Mouse (Mus musculus): ENCODE measurements around the gene Malsu1. TPM values are rescaled to one million over a fixed set of nuclear protein-coding genes. Genes with fewer than 3 reads are reported as not detected.

Malsu1 gene
- 19.6 and 20.6 TPM in 2 replicates for polyA plus RNA-seq (2012; rRNA removed)

GRCm38 (mm10) chr6:49073304-49074116, at the start of gene Malsu1:
Gene Malsu1 (plus strand): TSS chr6:49073795.

GRCm38 (mm10) chr6:49036275-49037267, 37.0 kb upstream of the Malsu1 start, which contains the start of gene Gpnmb:
Gene Gpnmb (plus strand): TSS chr6:49036546.

Other genes with a start within 250 kb of the Malsu1 start
- 141 and 142 TPM in 2 replicates for gene Tmem176a, start 232.9 kb upstream of the Malsu1 start, polyA plus RNA-seq (2012; rRNA removed)
- gene Tmem176b, start 232.3 kb upstream of the Malsu1 start, polyA plus RNA-seq (2012; rRNA removed) = 260 and 275 TPM in 2 replicates
- 198 and 228 TPM in 2 replicates for gene Aoc1, start 200.9 kb upstream of the Malsu1 start, polyA plus RNA-seq (2012; rRNA removed)
- not detected in 2 replicates for gene 1600015I10Rik, start 143.9 kb upstream of the Malsu1 start, polyA plus RNA-seq (2012; rRNA removed)
- not detected in 2 replicates for gene Doxl2, start 98.8 kb upstream of the Malsu1 start, polyA plus RNA-seq (2012; rRNA removed)
- gene Svs1, start 86.9 kb upstream of the Malsu1 start, polyA plus RNA-seq (2012; rRNA removed) = not detected in 2 replicates
- 2.5 and 2.8 TPM in 2 replicates for gene Gpnmb, start 37.2 kb upstream of the Malsu1 start, polyA plus RNA-seq (2012; rRNA removed)
- gene Igf2bp3, start 141.2 kb downstream of the Malsu1 start, polyA plus RNA-seq (2012; rRNA removed) = 0.02 TPM in 1 of 2 replicates, not detected in the other
- 17.7 and 21.9 TPM in 2 replicates for gene Tra2a, start 190.2 kb downstream of the Malsu1 start, polyA plus RNA-seq (2012; rRNA removed)
- 1.4 and 1.5 TPM in 2 replicates for gene Ccdc126, start 245.5 kb downstream of the Malsu1 start, polyA plus RNA-seq (2012; rRNA removed)